Mouse (Mus musculus): ENCODE results near the gene Plod3. TPM values are rescaled to one million over a fixed set of nuclear protein-coding genes. Genes with fewer than 3 reads are reported as not detected.
"Not testable (repeated sequence)": the region's sequence is repeated elsewhere in the genome, so short reads cannot be mapped to it uniquely, and the experiment has no call there.

The Plod3 gene
- total and polyA plus RNA-seq, 2 experiments from 2014 or later, result 21.7 to 37.1 TPM

DNA sequence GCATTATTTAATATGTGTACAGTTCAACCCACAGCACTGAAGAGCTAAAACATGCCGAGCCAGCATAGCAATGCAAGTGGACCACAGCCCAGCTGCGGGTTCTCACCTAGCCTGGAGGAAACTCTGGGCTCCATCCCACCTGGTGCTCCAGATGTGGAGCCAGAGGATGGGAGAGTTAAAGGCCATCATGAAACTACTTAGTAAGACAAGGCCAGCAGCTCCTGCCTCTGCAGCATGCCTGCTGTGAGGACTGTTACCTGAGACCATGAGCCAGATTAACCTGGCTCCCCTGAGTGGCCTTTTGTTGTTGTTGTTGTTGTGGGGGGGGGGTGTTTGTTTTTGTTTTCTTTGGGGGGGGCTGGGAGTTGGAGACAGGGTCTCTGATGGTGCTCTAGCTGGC is 43.4 kb upstream of the Plod3 start:
- H3K9me3 ChIP-seq (replicated peaks; ENCODE audit: control insufficient read depth, low read length), result no peaks in the 10 kb centered on the region
- no peak overlapping the region for H3K4me3 ChIP-seq (ENCODE audit: low read depth, low read length)
- H3K9ac ChIP-seq (replicated peaks; ENCODE audit: low read depth, low read length), result no peak overlapping the region
- WGBS, result 76% methylated on average over 2 of the region's 2 CpGs
- H3K27me3 ChIP-seq (ENCODE audit: control insufficient read depth, insufficient read depth, low read length), result no peaks in the 10 kb centered on the region
- no peak for ATAC-seq (ENCODE audit: insufficient read depth, low read depth)
- no peak for DNase-seq (ENCODE audit: low spot score)
- no peak overlapping the region for H3K27ac ChIP-seq (ENCODE audit: low read depth)
- no peak for TF ChIP-seq CTCF (IDR thresholded peaks at IDR 0.05; ENCODE audit: low read depth)
- H3K4me2 ChIP-seq (ENCODE audit: low read depth, low read length), result no peak overlapping the region
- H3K4me1 ChIP-seq (ENCODE audit: control insufficient read depth, insufficient read depth), result no peaks in the 10 kb centered on the region
- H3K36me3 ChIP-seq (replicated peaks; ENCODE audit: control insufficient read depth, insufficient read depth, low read length), result no peaks in the 10 kb centered on the region

DNA sequence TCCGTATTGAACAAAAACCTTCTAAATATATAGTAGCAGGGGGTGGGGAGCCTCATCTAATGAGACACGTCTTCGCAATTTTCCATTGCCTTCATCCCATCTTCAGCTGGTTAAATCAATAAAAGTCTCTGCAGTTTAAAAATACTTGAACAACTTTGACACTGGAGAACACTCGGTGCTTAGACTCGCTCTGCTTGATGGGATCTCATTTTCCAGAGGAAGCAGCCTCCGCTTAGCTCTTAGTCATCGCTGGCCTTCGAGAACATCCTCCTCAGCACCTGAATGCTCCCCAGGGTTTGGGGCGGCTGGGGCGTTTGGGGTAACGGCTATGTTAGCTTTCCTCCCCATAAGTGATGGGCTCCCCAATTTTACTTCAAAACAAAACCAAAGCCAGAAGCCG is 41.7 kb upstream of the Plod3 start:
- Histone ChIP-seq H3K36me3 (replicated peaks; ENCODE audit: control insufficient read depth, insufficient read depth, low read length) (no peaks in the 10 kb centered on the region), H3K4me2 (ENCODE audit: low read depth, low read length) (no peak overlapping the region), H3K27ac (ENCODE audit: low read depth) (no peak overlapping the region), H3K9ac (replicated peaks; ENCODE audit: low read depth, low read length) (no peak overlapping the region), H3K4me1 (ENCODE audit: control insufficient read depth, insufficient read depth) (no peaks in the 10 kb centered on the region), H3K27me3 (ENCODE audit: control insufficient read depth, insufficient read depth, low read length) (no peaks in the 10 kb centered on the region), H3K9me3 (replicated peaks; ENCODE audit: control insufficient read depth, low read length) (no peaks in the 10 kb centered on the region), H3K4me3 (ENCODE audit: low read depth, low read length) (no peak overlapping the region)
- ATAC-seq (ENCODE audit: insufficient read depth, low read depth) (no peak), DNase-seq (ENCODE audit: low spot score) (no peak)
- 67% methylated on average over 12 of the region's 12 CpGs for WGBS
- TF ChIP-seq EP300 (IDR thresholded peaks at IDR 0.05; ENCODE audit: low read depth) (no peak), CTCF (IDR thresholded peaks at IDR 0.05; ENCODE audit: low read depth) (no peak)

DNA sequence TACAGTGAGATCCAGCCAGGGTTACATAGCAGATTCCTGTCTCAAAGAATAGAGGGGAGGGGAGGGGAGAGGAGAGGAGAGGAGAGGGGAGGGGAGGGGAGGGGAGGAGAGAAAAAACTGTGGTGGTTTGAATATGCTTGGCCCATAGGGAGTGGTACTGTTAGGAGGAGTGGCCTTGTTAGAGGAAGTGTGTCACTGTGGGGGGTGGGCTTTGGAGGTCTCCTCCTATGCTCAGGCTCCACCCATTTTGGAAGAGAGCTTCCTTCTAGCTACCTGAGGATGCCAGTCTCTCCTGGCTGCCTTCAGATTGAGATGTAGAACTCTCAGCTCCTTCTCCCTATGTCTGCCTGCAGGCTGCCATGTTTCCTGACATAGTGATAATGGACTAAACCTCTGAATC is 38.9 kb upstream of the Plod3 start:
- no peaks in the 10 kb centered on the region for H3K9me3 ChIP-seq (replicated peaks; ENCODE audit: control insufficient read depth, low read length)
- DNase-seq (ENCODE audit: low spot score) (no peak), ATAC-seq (ENCODE audit: insufficient read depth, low read depth) (no peak)
- no peak overlapping the region for H3K27ac ChIP-seq (ENCODE audit: low read depth)
- no peak overlapping the region for H3K9ac ChIP-seq (replicated peaks; ENCODE audit: low read depth, low read length)
- H3K4me1 ChIP-seq (ENCODE audit: control insufficient read depth, insufficient read depth), result no peaks in the 10 kb centered on the region
- no peaks in the 10 kb centered on the region for H3K36me3 ChIP-seq (replicated peaks; ENCODE audit: control insufficient read depth, insufficient read depth, low read length)
- H3K27me3 ChIP-seq (ENCODE audit: control insufficient read depth, insufficient read depth, low read length), result no peaks in the 10 kb centered on the region
- H3K4me2 ChIP-seq (ENCODE audit: low read depth, low read length), result no peak overlapping the region
- TF ChIP-seq EP300 (IDR thresholded peaks at IDR 0.05; ENCODE audit: low read depth) (no peak), CTCF (IDR thresholded peaks at IDR 0.05; ENCODE audit: low read depth) (no peak)
- no peak overlapping the region for H3K4me3 ChIP-seq (ENCODE audit: low read depth, low read length)

DNA sequence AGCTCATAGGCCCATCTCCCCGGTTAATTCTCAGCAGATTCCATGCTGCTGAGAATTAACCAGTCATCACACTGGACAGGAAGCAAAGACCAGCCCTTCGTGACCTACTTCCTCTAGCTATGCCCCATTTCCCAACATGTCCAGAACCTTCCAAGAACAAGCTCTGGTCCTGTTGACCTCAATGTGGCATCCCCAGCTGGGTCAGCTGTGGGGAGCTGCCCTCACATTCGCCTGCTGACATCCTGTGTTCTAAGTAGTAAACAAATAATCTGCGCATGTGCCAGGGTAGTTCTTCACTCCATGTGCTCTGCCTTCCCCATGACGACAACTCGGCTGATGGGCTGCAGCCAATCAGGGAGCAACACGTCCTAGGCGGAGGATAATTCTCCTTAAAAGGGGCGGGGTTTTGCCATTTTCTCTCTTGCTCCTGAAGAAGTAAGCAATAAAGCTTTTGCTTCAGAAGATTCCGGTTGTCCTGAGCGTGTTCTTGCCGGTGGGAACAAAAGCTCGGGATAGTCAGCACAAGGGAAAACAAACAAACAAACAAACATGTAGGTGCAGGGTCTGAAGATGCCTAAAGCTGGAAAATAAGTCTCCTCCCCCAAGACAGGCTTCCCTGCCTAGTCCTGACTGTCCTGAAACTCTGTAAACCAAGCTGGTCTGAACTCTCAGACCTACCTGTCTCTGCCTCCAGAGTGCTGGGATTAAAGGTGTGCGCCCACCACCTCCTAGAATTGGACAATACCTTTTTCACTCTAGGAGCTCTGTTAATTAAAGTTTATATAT is 37.1 kb upstream of the Plod3 start:
- H3K9ac ChIP-seq (replicated peaks; ENCODE audit: low read depth, low read length); H3K4me1 ChIP-seq (ENCODE audit: control insufficient read depth, insufficient read depth); DNase-seq (ENCODE audit: low spot score); H3K9me3 ChIP-seq (replicated peaks; ENCODE audit: control insufficient read depth, low read length); ATAC-seq (ENCODE audit: insufficient read depth, low read depth); H3K27me3 ChIP-seq (ENCODE audit: control insufficient read depth, insufficient read depth, low read length); H3K4me3 ChIP-seq (ENCODE audit: low read depth, low read length); H3K27ac ChIP-seq (ENCODE audit: low read depth); H3K36me3 ChIP-seq (replicated peaks; ENCODE audit: control insufficient read depth, insufficient read depth, low read length); H3K4me2 ChIP-seq (ENCODE audit: low read depth, low read length): not testable (repeated sequence)
- 74% methylated on average over 14 of the region's 14 CpGs for WGBS

DNA sequence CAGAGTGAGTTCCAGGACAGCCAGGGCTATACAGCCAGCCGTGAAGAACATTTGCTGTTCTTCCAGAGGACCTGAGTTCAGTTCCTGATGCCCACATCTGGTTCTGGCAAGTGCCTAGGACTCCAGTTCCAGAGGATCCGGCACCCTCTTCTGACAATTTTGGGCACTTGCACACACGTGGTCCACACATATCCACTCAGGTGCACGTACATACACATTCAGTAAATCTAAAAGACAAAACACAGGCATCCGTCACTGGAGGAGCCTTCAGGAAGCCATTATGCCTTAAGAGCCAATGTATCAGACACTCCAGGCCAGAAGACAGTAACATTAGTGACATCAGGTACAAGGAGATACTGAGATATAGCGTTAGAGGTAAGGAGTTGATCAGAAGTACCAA is 36.3 kb upstream of the Plod3 start:
- no peak for TF ChIP-seq EP300 (IDR thresholded peaks at IDR 0.05; ENCODE audit: low read depth)
- TF ChIP-seq CTCF (IDR thresholded peaks at IDR 0.05; ENCODE audit: low read depth), result no peak
- no peaks in the 10 kb centered on the region for H3K9me3 ChIP-seq (replicated peaks; ENCODE audit: control insufficient read depth, low read length)
- DNase-seq (ENCODE audit: low spot score) (no peak), ATAC-seq (ENCODE audit: insufficient read depth, low read depth) (no peak)
- H3K27ac ChIP-seq (ENCODE audit: low read depth), result no peak overlapping the region
- H3K36me3 ChIP-seq (replicated peaks; ENCODE audit: control insufficient read depth, insufficient read depth, low read length), result no peaks in the 10 kb centered on the region
- 81% methylated on average over 6 of the region's 6 CpGs for WGBS
- peaks cover 6% of the 10 kb centered on the region for H3K4me1 ChIP-seq (ENCODE audit: control insufficient read depth, insufficient read depth)
- no peak overlapping the region for H3K9ac ChIP-seq (replicated peaks; ENCODE audit: low read depth, low read length)
- H3K27me3 ChIP-seq (ENCODE audit: control insufficient read depth, insufficient read depth, low read length), result no peaks in the 10 kb centered on the region
- H3K4me2 ChIP-seq (ENCODE audit: low read depth, low read length), result no peak overlapping the region
- no peak overlapping the region for H3K4me3 ChIP-seq (ENCODE audit: low read depth, low read length)

DNA sequence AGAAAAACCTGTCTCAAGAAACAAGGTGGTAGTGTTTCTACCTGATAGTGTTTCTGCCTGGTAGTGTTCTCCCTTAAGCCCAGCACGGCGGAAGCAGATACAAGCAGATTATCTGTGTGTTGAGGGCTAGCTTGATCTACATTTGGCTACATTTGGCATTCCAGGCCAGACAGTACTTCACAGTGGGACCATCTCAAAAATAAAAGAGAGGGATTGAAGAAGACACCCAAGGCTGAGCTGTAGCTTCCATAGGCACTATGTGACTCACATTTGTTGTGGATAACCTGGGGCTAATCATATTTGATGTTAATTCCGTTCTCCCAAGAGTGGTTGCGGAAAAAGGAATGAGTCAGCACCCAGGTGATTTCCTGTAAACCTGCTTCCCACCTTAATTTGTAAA is 34.7 kb upstream of the Plod3 start:
- Histone ChIP-seq H3K27ac (ENCODE audit: low read depth) (no peak overlapping the region), H3K4me3 (ENCODE audit: low read depth, low read length) (no peak overlapping the region), H3K9me3 (replicated peaks; ENCODE audit: control insufficient read depth, low read length) (no peaks in the 10 kb centered on the region), H3K27me3 (ENCODE audit: control insufficient read depth, insufficient read depth, low read length) (no peaks in the 10 kb centered on the region), H3K9ac (replicated peaks; ENCODE audit: low read depth, low read length) (no peak overlapping the region), H3K4me1 (ENCODE audit: control insufficient read depth, insufficient read depth) (peaks cover 6% of the 10 kb centered on the region), H3K36me3 (replicated peaks; ENCODE audit: control insufficient read depth, insufficient read depth, low read length) (0 out of 2 replicates have a peak, but pooled peaks cover under 1% of the 10 kb centered on the region), H3K4me2 (ENCODE audit: low read depth, low read length) (no peak overlapping the region; the same call in 1 of the 2 replicates)
- WGBS, result 52% methylated on average over 4 of the region's 4 CpGs
- TF ChIP-seq CTCF (IDR thresholded peaks at IDR 0.05; ENCODE audit: low read depth), result no peak
- TF ChIP-seq EP300 (IDR thresholded peaks at IDR 0.05; ENCODE audit: low read depth), result no peak
- ATAC-seq (ENCODE audit: insufficient read depth, low read depth), result no peak
- no peak for DNase-seq (ENCODE audit: low spot score)

Measured in heart, postnatal 0 days (tissue).